Mouse (Mus musculus): ENCODE data around the gene Tmem120b.

DNA sequence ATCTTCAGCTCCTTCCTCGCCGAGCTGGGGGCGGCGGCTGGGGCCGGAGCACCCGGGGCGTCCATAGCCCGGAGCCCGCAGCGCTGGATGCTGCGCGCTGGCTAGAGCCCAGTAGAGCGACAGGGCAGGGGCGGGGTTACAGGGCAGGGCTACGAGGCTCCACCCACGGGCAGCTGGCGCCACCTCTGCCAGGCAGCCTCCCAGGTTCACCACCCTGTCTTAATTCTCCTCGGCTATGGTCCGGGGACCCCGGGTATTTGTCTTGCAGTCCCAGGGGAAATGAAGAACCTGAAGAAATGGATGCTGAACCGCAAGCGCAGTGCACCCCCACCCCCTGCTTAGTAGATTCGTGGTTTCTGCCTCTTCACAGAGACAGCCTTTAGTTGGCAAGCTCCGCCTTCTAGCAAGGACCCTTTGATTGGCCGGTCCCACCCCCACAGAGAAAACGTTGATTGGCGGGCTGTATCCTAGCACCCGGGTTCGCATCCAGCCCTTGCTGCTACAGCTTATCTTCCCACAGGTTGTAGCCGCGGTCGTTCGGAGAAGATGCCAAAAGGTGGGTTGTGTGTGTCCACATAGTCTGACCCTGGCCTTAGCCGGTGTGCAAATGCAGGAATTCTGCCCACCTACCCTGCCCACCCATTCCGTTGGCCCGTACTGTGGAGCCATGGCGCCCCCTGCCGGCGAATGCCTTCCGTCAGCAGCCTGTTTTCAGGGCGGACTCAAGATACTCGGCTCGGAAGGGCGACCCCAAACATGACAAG is 64.3 kb downstream of the Tmem120b start, which contains the start of gene Rhof:
- TF ChIP-seq CTCF (conservative IDR thresholded peaks at IDR 0.05; ENCODE audit: insufficient read depth, insufficient read length, low read depth, low read length) (peak; percentile 83), POLR2A (IDR thresholded peaks at IDR 0.05; ENCODE audit: low read depth, low read length) (no peak)
